Mouse (Mus musculus) kidney, embryonic 15.5 days (tissue): ENCODE measurements around the gene Ahnak. TPM values are rescaled to one million over a fixed set of nuclear protein-coding genes. Genes with fewer than 3 reads are reported as not detected.
"Not testable (repeated sequence)": the region's sequence is repeated elsewhere in the genome, so short reads cannot be mapped to it uniquely, and the experiment has no call there.

ENCODE experiments used
- ATAC-seq: fragments of 200-750 bp; cut with Nextera tagmentation; replicated peaks from 2 replicates; pipeline ENCODE4 v1.8.0; 2017; ENCODE audit warnings: moderate TSS enrichment; ENCODE audit not compliant: low FRiP score
- H3K27ac ChIP-seq: fragments of 300-500 bp; sonication (generic); 2 replicates; pipeline ENCODE4 v1.5.1; 2015; ENCODE audit warnings: mild to moderate bottlenecking, inconsistent platforms
- H3K27me3 ChIP-seq: fragments of 300-500 bp; sonication (generic); 2 replicates; pipeline ENCODE4 v1.6.1; 2015; ENCODE audit warnings: inconsistent platforms
- H3K36me3 ChIP-seq: fragments of 300-500 bp; sonication (generic); 2 replicates; pipeline ENCODE4 v1.6.1; 2015; ENCODE audit warnings: inconsistent platforms
- H3K4me1 ChIP-seq: fragments of 300-500 bp; sonication (generic); 2 replicates; pipeline ENCODE4 v1.6.1; 2015; ENCODE audit warnings: inconsistent platforms
- H3K4me2 ChIP-seq: fragments of 300-500 bp; sonication (generic); 2 replicates; pipeline ENCODE4 v1.6.1; 2015; ENCODE audit warnings: moderate library complexity, mild to moderate bottlenecking, inconsistent platforms
- H3K4me3 ChIP-seq: fragments of 300-500 bp; sonication (generic); replicated peaks from 2 replicates; pipeline ENCODE4 v1.5.1; 2015; ENCODE audit warnings: mild to moderate bottlenecking, inconsistent platforms
- H3K9ac ChIP-seq: fragments of 300-500 bp; sonication (generic); 2 replicates; pipeline ENCODE4 v1.6.1; 2015; ENCODE audit warnings: mild to moderate bottlenecking, inconsistent platforms
- H3K9me3 ChIP-seq: fragments of 300-500 bp; sonication (generic); replicated peaks from 2 replicates; pipeline ENCODE4 v1.6.1; 2016; ENCODE audit warnings: inconsistent platforms
- WGBS: fragments of 180-500 bp; shearing (Covaris S2); methylation state at CpG from one replicate; pipeline ENCODE4 v1.1.7; 2015; ENCODE audit warnings: mixed read lengths; 5-methylcytosine and 5-hydroxymethylcytosine counted together
- polyA plus RNA-seq: library from polyadenylated mRNA; unstranded; fragments of >200 nt; fragmentation: Nextera tagmentation; extraction: Ambion mirVana; gene quantifications from 2 replicates; pipeline ENCODE4 v1.2.1, GENCODE M21; 2015

The Ahnak gene
- polyA plus RNA-seq, 1 experiment from 2014 or later: 18.2 TPM

GRCm38 (mm10) chr19:8952241-8952640 is 36.8 kb upstream of the Ahnak start:
- no peak for ATAC-seq
- WGBS: 91% methylated on average over 9 of the region's 9 CpGs
- Histone ChIP-seq H3K4me2 (no peak overlapping the region), H3K36me3 (peaks cover 79% of the 10 kb centered on the region), H3K27ac (no peak overlapping the region), H3K4me3 (no peak overlapping the region), H3K9me3 (no peaks in the 10 kb centered on the region), H3K4me1 (peaks cover 21% of the 10 kb centered on the region), H3K27me3 (no peaks in the 10 kb centered on the region), H3K9ac (no peak overlapping the region)

- peak within 1 kb of the TSS; percentile 83 for H3K27ac ChIP-seq
- WGBS: 4% methylated on average over 46 of the region's 46 CpGs
- H3K36me3 ChIP-seq: peaks cover 78% of the 10 kb centered on the region
- peak within 1 kb of the TSS; percentile 80 for H3K4me3 ChIP-seq
- no peaks in the 10 kb centered on the region for H3K9me3 ChIP-seq
- no peaks in the 10 kb centered on the region for H3K27me3 ChIP-seq
- peaks cover 21% of the 10 kb centered on the region for H3K4me1 ChIP-seq
- H3K4me2 ChIP-seq: peak within 1 kb of the TSS; percentile 83
- H3K9ac ChIP-seq: peak within 1 kb of the TSS; percentile 77
- ATAC-seq: peak; percentile 97
Observed at GRCm38 (mm10) chr19:8953135-8954039, 35.7 kb upstream of the Ahnak start, which contains the start of gene Tut1. Gene Tut1, plus strand, starts transcription at chr19:8953847.

- no peaks in the 10 kb centered on the region for H3K9me3 ChIP-seq
- ATAC-seq: no peak
- H3K4me2 ChIP-seq: peak overlapping the region; percentile 83
- peak overlapping the region; percentile 77 for H3K9ac ChIP-seq
- WGBS: 6% methylated on average over 9 of the region's 9 CpGs
- peaks cover 78% of the 10 kb centered on the region for H3K36me3 ChIP-seq
- peak overlapping the region; percentile 80 for H3K4me3 ChIP-seq
- H3K27me3 ChIP-seq: no peaks in the 10 kb centered on the region
- H3K27ac ChIP-seq: peak overlapping the region; percentile 83
- H3K4me1 ChIP-seq: peaks cover 21% of the 10 kb centered on the region
Observed at GRCm38 (mm10) chr19:8954171-8954570, 34.9 kb upstream of the Ahnak start.

GRCm38 (mm10) chr19:8962256-8962655 is 26.8 kb upstream of the Ahnak start:
- Histone ChIP-seq H3K36me3 (peaks cover 87% of the 10 kb centered on the region), H3K27ac (no peak overlapping the region), H3K9ac (no peak overlapping the region), H3K27me3 (no peaks in the 10 kb centered on the region), H3K4me1 (peaks cover 13% of the 10 kb centered on the region), H3K9me3 (no peaks in the 10 kb centered on the region), H3K4me3 (no peak overlapping the region), H3K4me2 (no peak overlapping the region)
- WGBS: 88% methylated on average over 2 of the region's 2 CpGs
- no peak for ATAC-seq

- peaks cover 76% of the 10 kb centered on the region for H3K36me3 ChIP-seq
- no peak overlapping the region for H3K4me2 ChIP-seq
- H3K4me3 ChIP-seq: no peak overlapping the region
- no peak for ATAC-seq
- H3K9me3 ChIP-seq: no peaks in the 10 kb centered on the region
- no peak overlapping the region for H3K27ac ChIP-seq
- 0 out of 2 replicates have a peak overlapping the region, but pooled peaks have one; percentile 53 for H3K9ac ChIP-seq
- WGBS: 82% methylated on average over 11 of the region's 11 CpGs
- peaks cover 32% of the 10 kb centered on the region for H3K4me1 ChIP-seq
- H3K27me3 ChIP-seq: no peaks in the 10 kb centered on the region
Observed at GRCm38 (mm10) chr19:8965075-8965474, 24.0 kb upstream of the Ahnak start.

GRCm38 (mm10) chr19:8965771-8966170 is 23.3 kb upstream of the Ahnak start:
- 72% methylated on average over 8 of the region's 8 CpGs for WGBS
- H3K4me2 ChIP-seq: peak overlapping the region; percentile 76
- peaks cover 76% of the 10 kb centered on the region for H3K36me3 ChIP-seq
- H3K4me3 ChIP-seq: peak overlapping the region; percentile 84
- ATAC-seq: no peak
- no peaks in the 10 kb centered on the region for H3K27me3 ChIP-seq
- H3K27ac ChIP-seq: peak overlapping the region; percentile 94
- H3K9me3 ChIP-seq: no peaks in the 10 kb centered on the region
- H3K4me1 ChIP-seq: peaks cover 33% of the 10 kb centered on the region
- H3K9ac ChIP-seq: peak overlapping the region; percentile 53

GRCm38 (mm10) chr19:8966198-8966589 is 22.9 kb upstream of the Ahnak start:
- no peaks in the 10 kb centered on the region for H3K9me3 ChIP-seq
- ATAC-seq: no peak

GRCm38 (mm10) chr19:8966590-8967372 is 22.3 kb upstream of the Ahnak start, which contains the start of gene Eef1g:
Gene Eef1g, plus strand, starts transcription at chr19:8967041.
- Histone ChIP-seq H3K4me2 (peak within 1 kb of the TSS; percentile 76), H3K36me3 (peaks cover 76% of the 10 kb centered on the region), H3K27ac (peak within 1 kb of the TSS; percentile 94), H3K9ac (peak within 1 kb of the TSS; percentile 86), H3K4me1 (peaks cover 33% of the 10 kb centered on the region), H3K27me3 (no peaks in the 10 kb centered on the region), H3K9me3 (no peaks in the 10 kb centered on the region), H3K4me3 (peak within 1 kb of the TSS; percentile 84)
- under 1% methylated on average over 52 of the region's 52 CpGs for WGBS
- ATAC-seq: peak; percentile 99

More at GRCm38 (mm10) chr19:8966198-8966589, 22.9 kb upstream of the Ahnak start:
- 28% methylated on average over 5 of the region's 5 CpGs for WGBS
- Histone ChIP-seq H3K4me3 (peak overlapping the region; percentile 84), H3K27me3 (no peaks in the 10 kb centered on the region), H3K36me3 (peaks cover 76% of the 10 kb centered on the region), H3K4me1 (peaks cover 33% of the 10 kb centered on the region), H3K27ac (peak overlapping the region; percentile 94), H3K9ac (peak overlapping the region; percentile 53), H3K4me2 (peak overlapping the region; percentile 76)

GRCm38 (mm10) chr19:8967373-8967743 is 21.7 kb upstream of the Ahnak start:
- Histone ChIP-seq H3K4me3 (peak overlapping the region; percentile 84), H3K4me1 (peaks cover 33% of the 10 kb centered on the region), H3K36me3 (peaks cover 76% of the 10 kb centered on the region), H3K27ac (peak overlapping the region; percentile 90), H3K27me3 (no peaks in the 10 kb centered on the region), H3K9me3 (no peaks in the 10 kb centered on the region), H3K9ac (peak overlapping the region; percentile 86), H3K4me2 (peak overlapping the region; percentile 76)
- WGBS: under 1% methylated on average over 8 of the region's 8 CpGs
- no peak for ATAC-seq

- 2% methylated on average over 9 of the region's 9 CpGs for WGBS
- Histone ChIP-seq H3K27me3 (no peaks in the 10 kb centered on the region), H3K36me3 (peaks cover 76% of the 10 kb centered on the region), H3K9ac (peak overlapping the region; percentile 86), H3K27ac (peak overlapping the region; percentile 90; the same call in 1 of the 2 replicates), H3K9me3 (no peaks in the 10 kb centered on the region), H3K4me3 (peak overlapping the region; percentile 84), H3K4me2 (peak overlapping the region; percentile 76), H3K4me1 (peaks cover 33% of the 10 kb centered on the region)
- ATAC-seq: no peak
Observed at GRCm38 (mm10) chr19:8967893-8968292, 21.2 kb upstream of the Ahnak start.

GRCm38 (mm10) chr19:8972491-8972890 is 16.6 kb upstream of the Ahnak start:
- 86% methylated on average over 8 of the region's 8 CpGs for WGBS
- H3K9me3 ChIP-seq, ATAC-seq: not testable (repeated sequence)

More at GRCm38 (mm10) chr19:8972491-8972890, 16.6 kb upstream of the Ahnak start:
- H3K4me2 ChIP-seq, H3K9ac ChIP-seq, H3K4me3 ChIP-seq, H3K27me3 ChIP-seq, H3K27ac ChIP-seq: not testable (repeated sequence)
- Histone ChIP-seq H3K4me1 (peaks cover 26% of the 10 kb centered on the region), H3K36me3 (peaks cover 91% of the 10 kb centered on the region)
